Mouse (Mus musculus): ENCODE data around the gene Chordc1. TPM values are rescaled to one million over a fixed set of nuclear protein-coding genes. Genes with fewer than 3 reads are reported as not detected.
"Not testable (repeated sequence)": the region's sequence is repeated elsewhere in the genome, so short reads cannot be mapped to it uniquely, and the experiment has no call there.

Gene Chordc1
- total RNA-seq (2021), result 10 to 100 TPM; 39.5 to 44.8 TPM

GRCm38 (mm10) chr9:18291571-18292429, at the start of gene Chordc1:
Gene Chordc1 (plus strand): TSS chr9:18292125.
- intact Hi-C loops (cut with DNase I), result loop anchor here (5.0 to 10.0 kb wide), 2 partner anchors 181 to 1333 kb away; partner anchors contain the start of gene Zfp317
- DNase-seq, result peak; percentile 95 to 97

- no peak for DNase-seq
- intact Hi-C loops (cut with DNase I), result no loop called here
These were observed 16.0 kb upstream of the Chordc1 start for GRCm38 (mm10) chr9:18275901-18276300.

GRCm38 (mm10) chr9:18276844-18277243, 15.1 kb upstream of the Chordc1 start:
- DNase-seq, result no peak
- intact Hi-C loops (cut with DNase I), result no loop called here

GRCm38 (mm10) chr9:18277497-18277896, 14.4 kb upstream of the Chordc1 start:
- intact Hi-C loops (cut with DNase I), result no loop called here
- DNase-seq, result no peak

- DNase-seq; intact Hi-C loops (cut with DNase I): not testable (repeated sequence)
These were observed 13.2 kb upstream of the Chordc1 start for GRCm38 (mm10) chr9:18278693-18279092.

- DNase-seq, result no peak
- intact Hi-C loops (cut with DNase I), result loop anchor here (5.0 to 10.0 kb wide), 2 partner anchors 180 to 1332 kb away; partner anchors contain the start of gene Zfp317
These were observed 558 bp downstream of the Chordc1 start for GRCm38 (mm10) chr9:18292443-18292922.

GRCm38 (mm10) chr9:18293026-18293781, 1.3 kb downstream of the Chordc1 start:
- DNase-seq, result no peak
- intact Hi-C loops (cut with DNase I), result loop anchor here (5.0 to 10.0 kb wide), 2 partner anchors 179 to 1332 kb away; partner anchors contain the start of gene Zfp317

GRCm38 (mm10) chr9:18298301-18298700, 6.4 kb downstream of the Chordc1 start:
- intact Hi-C loops (cut with DNase I), result loop anchor here (10.0 kb wide), 1 partner anchor 1326 kb away; the partner anchor contains the start of gene Zfp317
- no peak for DNase-seq

- intact Hi-C loops (cut with DNase I), result no loop called here
- DNase-seq, result no peak
These were observed 28.1 kb downstream of the Chordc1 start for GRCm38 (mm10) chr9:18319990-18320389.

Other genes with a start within 250 kb of the Chordc1 start
- 10 to 100 TPM; 15.9 to 16.4 TPM for gene Naalad2, start 110.9 kb downstream of the Chordc1 start, total RNA-seq (2021)
- not detected for gene Ubtfl1, start 112.3 kb downstream of the Chordc1 start, total RNA-seq (2021)
- not detected for gene Mbd3l2, start 138.5 kb downstream of the Chordc1 start, total RNA-seq (2021)
- 1 to 10 TPM; 1.9 to 2.3 TPM for gene Zfp558, start 186.1 kb downstream of the Chordc1 start, total RNA-seq (2021)
- gene Mbd3l1, start 186.2 kb downstream of the Chordc1 start, total RNA-seq (2021), result not detected